Mouse (Mus musculus) liver, adult 2 months (tissue): ENCODE data around the gene Hapln1.

Experiments
- CTCF ChIP-seq: fragments of 200-500 bp; IDR thresholded peaks from 2 replicates; pipeline ENCODE4 v1.5.1; 2011; ENCODE audit warnings: low read depth, low read length, control low read depth
- POLR2A ChIP-seq: fragments of 200-500 bp; IDR thresholded peaks from 2 replicates; pipeline ENCODE4 v1.6.1; 2011; ENCODE audit warnings: low read length, control low read depth; ENCODE audit not compliant: insufficient read depth; ENCODE audit errors: extremely low read depth

- no peak for TF ChIP-seq CTCF
- no peak for TF ChIP-seq POLR2A
Measured at GRCm38 (mm10) chr13:89595105-89595504, 55.5 kb downstream of the Hapln1 start.
